Mouse (Mus musculus) bone marrow macrophage, adult 2 months (primary cell): ENCODE data around the gene Lsm4.

Experiments
- CTCF ChIP-seq: IDR thresholded peaks from 2 replicates; pipeline ENCODE4 v1.5.1; 2012; ENCODE audit warnings: low read depth, mild to moderate bottlenecking, low read length, moderate library complexity
- POLR2A ChIP-seq: IDR thresholded peaks from 2 replicates; pipeline ENCODE4 v1.6.1; 2012; ENCODE audit warnings: mild to moderate bottlenecking, low read depth, low read length, borderline replicate concordance

DNA sequence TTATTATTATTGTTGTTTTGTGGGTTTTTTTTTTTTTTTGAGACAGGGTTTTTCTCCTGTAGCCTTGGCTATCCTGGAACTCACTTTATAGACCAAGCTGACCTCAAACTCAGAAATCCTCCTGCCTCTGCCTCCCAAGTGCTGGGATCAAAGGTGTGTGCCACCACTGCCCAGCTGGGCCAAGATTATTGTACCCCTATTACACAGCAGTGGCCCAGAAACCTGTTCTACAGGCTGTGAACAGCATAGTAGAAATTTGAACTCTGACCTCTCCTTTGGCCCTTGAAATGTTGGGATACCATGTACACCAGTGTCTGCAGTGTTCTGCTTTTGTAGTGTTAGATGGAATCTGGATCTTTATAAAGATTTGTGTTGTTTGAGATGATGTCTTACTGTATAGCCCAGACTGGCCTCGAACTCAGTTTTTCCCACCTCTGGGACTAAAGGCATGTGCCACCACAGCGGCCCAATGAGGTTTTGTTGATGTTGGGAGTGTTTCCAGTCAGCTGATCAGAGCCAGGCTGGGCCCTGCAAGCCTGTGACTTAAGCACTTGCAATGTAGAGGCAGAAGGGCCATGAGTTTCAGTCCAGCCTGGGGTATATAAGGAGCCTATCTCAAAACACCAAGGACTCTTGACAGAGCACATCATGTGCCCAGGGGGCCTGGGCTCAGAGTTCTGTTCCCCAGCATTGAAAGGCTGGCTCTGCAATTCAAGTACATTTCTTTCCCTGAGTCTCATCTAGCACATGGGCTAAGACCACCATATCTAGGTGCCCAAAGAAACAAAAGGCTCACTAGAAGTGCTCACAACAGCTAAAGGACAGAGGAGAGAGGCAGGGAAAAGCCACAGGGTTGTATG lies 29.2 kb downstream of the Lsm4 start:
- no peak for TF ChIP-seq CTCF
- no peak for TF ChIP-seq POLR2A
